Mouse (Mus musculus): ENCODE results near the gene Ank3. TPM values are rescaled to one million over a fixed set of nuclear protein-coding genes. Genes with fewer than 3 reads are reported as not detected.

The Ank3 gene
- total RNA-seq, 2 experiments from 2014 or later: 525 to 540 TPM

DNA sequence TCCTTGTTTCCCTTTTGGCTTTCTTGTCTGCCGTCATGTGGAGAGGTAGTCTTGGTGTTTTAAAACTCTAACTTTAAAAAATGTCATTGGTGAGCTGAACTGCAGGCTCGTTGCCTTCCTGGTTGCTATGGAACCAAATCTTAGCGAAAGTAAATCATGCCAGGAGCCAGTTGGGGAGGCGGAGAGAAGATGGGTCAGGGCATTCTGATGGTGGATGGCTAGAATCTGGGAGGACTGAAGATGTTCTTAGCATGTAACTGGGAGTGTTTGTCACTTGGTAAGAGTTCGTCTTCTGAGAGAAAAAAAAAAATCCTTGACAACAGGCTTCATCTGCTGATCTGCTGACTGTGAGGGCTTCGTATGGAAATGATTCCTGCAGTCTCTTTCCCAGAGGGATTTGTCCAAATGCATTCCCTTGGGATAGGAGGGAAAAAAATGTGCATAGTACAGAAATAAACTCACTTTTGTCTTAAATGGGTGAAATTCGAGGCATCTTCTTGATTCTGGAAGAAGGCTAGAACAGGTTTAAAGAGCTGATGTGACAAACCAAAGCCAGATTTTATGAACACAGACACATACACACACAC lies 232.3 kb downstream of the Ank3 start:
- intact Hi-C loops (cut with DNase I): no loop called here
- DNase-seq (ENCODE audit: extremely low spot score in 1 of 2, low spot score in 2 of 2): no peak

DNA sequence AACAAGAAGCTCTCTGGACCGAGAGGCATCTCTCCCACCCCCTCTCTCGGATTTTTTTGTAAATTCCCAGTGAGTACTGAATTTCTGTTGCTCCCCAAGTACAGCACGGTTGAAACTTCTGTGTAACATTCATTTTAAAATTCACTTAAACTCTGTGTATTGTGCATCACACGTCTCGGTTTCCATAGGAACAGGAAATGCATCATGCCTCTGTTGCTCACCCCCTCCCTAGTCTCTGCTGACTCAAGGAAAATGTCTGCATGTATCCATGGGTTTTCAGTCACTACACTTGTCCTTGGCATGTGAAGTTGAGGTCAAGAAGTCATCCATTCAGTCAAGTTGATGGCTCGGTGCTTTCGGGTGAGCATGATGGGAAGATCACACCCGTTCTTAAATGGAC lies 234.3 kb downstream of the Ank3 start:
- intact Hi-C loops (cut with DNase I): no loop called here
- no peak for DNase-seq (ENCODE audit: extremely low spot score in 1 of 2, low spot score in 2 of 2)

GRCm38 (mm10) chr10:69634891-69635290 lies 236.3 kb downstream of the Ank3 start:
- intact Hi-C loops (cut with DNase I): no loop called here
- no peak for DNase-seq (ENCODE audit: extremely low spot score in 1 of 2, low spot score in 2 of 2)

DNA sequence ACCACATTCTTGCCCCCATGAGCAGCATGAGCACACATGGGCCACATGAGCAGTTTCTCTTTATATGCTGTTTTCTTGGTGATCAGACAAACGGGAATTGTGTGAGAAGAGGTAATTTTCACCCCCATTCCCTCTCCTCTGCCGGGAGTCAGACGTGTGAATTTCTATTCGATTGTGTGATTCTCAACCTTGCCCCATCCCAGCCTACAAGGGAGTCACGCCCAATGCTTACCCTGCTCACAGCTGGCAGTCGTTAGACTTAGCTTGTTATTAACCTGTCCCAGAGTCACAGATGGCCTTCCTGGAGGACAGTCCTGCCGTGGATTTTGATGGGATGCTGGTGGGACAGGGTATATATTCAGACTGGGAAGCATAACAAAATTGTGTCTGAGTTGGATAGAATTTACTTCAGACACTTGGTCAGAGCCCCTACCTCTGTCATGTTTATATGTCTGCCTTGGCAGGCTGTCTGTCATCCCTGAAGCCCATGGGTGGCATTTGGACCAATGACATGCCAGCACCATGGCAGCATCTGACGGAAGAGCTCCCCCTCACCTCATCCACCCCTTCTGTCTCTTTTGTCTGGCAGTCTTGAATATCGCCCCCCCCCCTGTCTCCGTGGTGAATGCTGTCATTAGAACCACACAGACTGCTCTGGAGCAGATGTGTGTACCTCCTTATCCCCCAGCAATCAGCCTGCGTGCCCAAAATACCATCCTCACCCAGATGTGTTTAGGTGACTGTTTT lies 237.5 kb downstream of the Ank3 start:
- intact Hi-C loops (cut with DNase I): no loop called here
- no peak for DNase-seq (ENCODE audit: extremely low spot score in 1 of 2, low spot score in 2 of 2)

DNA sequence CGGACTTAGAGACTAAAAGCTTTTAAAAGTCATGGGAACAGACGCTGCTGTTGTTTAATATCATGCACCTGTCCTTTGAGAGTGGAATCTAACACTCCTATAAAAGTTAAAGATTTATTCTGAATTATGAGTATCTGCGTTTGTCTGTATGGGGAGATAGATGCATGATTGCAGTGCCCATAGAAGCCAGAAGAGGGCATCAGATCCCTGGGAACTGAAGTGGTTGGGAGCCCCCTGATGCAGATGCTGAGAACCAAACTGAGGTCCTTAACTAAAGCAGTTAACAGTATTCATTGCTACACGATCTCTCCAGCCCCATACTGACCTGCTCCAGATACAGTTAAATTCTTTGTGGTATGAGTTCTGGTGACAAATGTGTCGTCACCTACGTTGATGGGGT lies 240.6 kb downstream of the Ank3 start:
- DNase-seq (ENCODE audit: extremely low spot score in 1 of 2, low spot score in 2 of 2): no peak
- intact Hi-C loops (cut with DNase I): no loop called here

- no peak for DNase-seq (ENCODE audit: extremely low spot score in 1 of 2, low spot score in 2 of 2)
- intact Hi-C loops (cut with DNase I): no loop called here
Measured at GRCm38 (mm10) chr10:69640617-69641016, 242.0 kb downstream of the Ank3 start.

GRCm38 (mm10) chr10:69643481-69643880 lies 244.9 kb downstream of the Ank3 start:
- no peak for DNase-seq (ENCODE audit: extremely low spot score in 1 of 2, low spot score in 2 of 2)
- intact Hi-C loops (cut with DNase I): no loop called here

GRCm38 (mm10) chr10:69643986-69644385 lies 245.4 kb downstream of the Ank3 start:
- no peak for DNase-seq (ENCODE audit: extremely low spot score in 1 of 2, low spot score in 2 of 2)
- intact Hi-C loops (cut with DNase I): no loop called here

DNA sequence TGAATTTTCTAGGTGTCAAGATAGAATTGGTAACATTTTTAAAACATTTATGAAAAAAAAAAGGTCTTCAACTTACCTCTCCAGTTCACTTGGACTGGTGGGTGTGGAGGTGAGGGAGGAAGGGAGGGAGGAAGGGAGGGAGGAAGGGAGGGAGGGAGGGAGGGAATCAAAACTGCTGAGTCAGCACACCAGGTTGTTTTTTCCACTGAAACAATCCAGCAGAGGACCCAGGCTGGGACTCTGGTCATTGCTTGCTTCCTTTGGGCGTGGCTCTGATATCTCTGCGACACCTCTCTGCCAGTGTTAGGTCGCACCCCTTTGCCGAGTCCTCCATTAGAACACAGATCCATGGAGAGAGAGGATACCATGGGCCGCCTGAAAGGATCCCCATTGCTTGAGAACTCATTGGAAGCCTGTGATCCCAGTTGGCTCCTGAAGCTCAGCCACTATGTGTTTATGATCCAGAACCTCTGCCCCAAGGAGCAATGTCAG lies 246.8 kb downstream of the Ank3 start:
- intact Hi-C loops (cut with DNase I): no loop called here
- DNase-seq (ENCODE audit: extremely low spot score in 1 of 2, low spot score in 2 of 2): no peak

DNA sequence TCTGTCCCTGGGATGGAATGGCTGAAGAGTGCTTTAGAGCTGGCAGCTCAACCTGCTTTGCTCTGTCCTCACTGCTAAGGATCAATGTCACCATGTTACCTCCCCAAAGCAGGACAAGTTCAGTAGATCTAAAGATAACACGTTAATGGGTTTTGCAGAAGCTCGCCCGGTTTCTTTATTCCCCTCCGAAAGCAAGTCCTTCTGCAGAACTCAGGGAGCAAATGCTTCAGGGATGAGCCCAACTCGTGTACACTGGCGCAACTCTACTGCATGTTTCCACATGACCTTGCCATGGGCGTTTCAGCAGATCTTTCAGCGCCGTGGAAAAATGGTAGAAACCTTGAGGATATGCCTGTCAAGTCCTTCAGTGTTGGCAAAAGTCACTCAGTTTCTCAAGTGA lies 247.4 kb downstream of the Ank3 start:
- DNase-seq (ENCODE audit: extremely low spot score in 1 of 2, low spot score in 2 of 2): no peak
- intact Hi-C loops (cut with DNase I): no loop called here

GRCm38 (mm10) chr10:69650074-69650473 lies 251.5 kb downstream of the Ank3 start:
- DNase-seq (ENCODE audit: extremely low spot score in 1 of 2, low spot score in 2 of 2): no peak
- intact Hi-C loops (cut with DNase I): loop anchor here (10.0 kb wide), 2 partner anchors 115 to 275 kb away; no protein-coding TSS in a partner anchor

DNA sequence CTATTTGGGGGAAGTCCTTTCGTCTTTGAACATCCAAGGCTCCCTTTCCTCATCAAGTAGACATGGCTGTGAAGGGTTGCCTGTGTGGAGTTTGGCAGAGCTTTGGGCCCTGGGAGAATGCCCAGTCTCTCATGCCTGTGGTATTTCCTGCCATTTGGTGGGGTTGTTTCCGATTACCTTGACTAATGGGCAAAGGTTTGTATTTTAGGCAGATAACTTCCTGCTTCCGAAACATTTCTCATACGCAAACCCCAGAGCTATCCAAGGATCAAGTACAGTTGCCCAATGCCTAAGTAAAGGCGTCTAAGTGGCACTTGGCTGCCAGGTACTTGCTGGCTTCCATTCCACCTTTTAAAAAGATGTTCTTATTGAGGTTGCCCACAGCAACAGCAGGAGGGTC lies 254.1 kb downstream of the Ank3 start:
- DNase-seq (ENCODE audit: extremely low spot score in 1 of 2, low spot score in 2 of 2): no peak
- intact Hi-C loops (cut with DNase I): loop anchor here (10.0 kb wide), 2 partner anchors 118 to 278 kb away; no protein-coding TSS in a partner anchor

- intact Hi-C loops (cut with DNase I): loop anchor here (10.0 kb wide), 2 partner anchors 118 to 278 kb away; no protein-coding TSS in a partner anchor
- no peak for DNase-seq (ENCODE audit: extremely low spot score in 1 of 2, low spot score in 2 of 2)
Measured at GRCm38 (mm10) chr10:69653121-69653677, 254.6 kb downstream of the Ank3 start.

- DNase-seq (ENCODE audit: extremely low spot score in 1 of 2, low spot score in 2 of 2): no peak
- intact Hi-C loops (cut with DNase I): loop anchor here (2.0 to 10.0 kb wide), 3 partner anchors 119 to 279 kb away; no protein-coding TSS in a partner anchor
Measured at GRCm38 (mm10) chr10:69654176-69654575, 255.6 kb downstream of the Ank3 start.

DNA sequence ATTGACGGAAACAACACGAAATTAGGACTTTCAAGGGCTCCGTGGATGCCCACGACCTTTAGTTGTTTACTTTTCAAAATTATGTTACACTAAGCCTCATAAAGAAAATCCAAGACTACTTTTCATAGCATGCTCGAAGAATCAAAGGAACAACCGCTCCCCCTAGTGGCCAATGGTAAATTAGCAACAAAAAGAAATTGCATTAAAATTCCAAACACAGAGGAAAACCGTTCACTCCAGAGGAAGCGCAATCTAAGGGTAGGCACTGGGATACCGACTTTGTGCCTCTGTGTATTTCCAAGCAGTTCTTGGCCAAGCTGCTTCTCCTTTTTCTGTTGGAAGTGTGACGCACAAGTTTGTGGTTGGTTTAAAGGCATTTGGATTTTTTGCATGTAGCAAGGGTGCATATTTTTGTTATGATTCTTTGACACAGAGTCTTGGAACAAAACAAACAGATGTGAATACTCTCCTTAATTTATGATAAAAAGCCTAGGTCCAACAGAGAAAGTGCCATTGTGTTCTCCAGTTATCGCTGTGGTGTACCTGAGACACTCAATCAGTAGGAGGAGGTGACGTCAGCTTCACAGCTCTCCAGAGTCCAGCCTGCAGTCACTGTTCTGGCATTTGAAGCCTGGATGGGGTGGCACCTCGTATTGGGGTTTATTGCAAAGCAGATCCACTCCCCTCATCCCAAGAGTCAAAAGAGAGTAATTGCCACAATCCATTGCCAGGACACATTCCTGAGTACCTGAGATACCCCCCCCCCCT lies 256.5 kb downstream of the Ank3 start:
- intact Hi-C loops (cut with DNase I): loop anchor here (2.0 to 10.0 kb wide), 3 partner anchors 120 to 280 kb away; no protein-coding TSS in a partner anchor
- DNase-seq (ENCODE audit: extremely low spot score in 1 of 2, low spot score in 2 of 2): peak in 1 of 2 experiments; percentile 82

GRCm38 (mm10) chr10:69656321-69656720 lies 257.7 kb downstream of the Ank3 start:
- DNase-seq (ENCODE audit: extremely low spot score in 1 of 2, low spot score in 2 of 2): peak; percentile 47 to 49
- intact Hi-C loops (cut with DNase I): loop anchor here (10.0 kb wide), 2 partner anchors 122 to 282 kb away; no protein-coding TSS in a partner anchor

GRCm38 (mm10) chr10:69659818-69660217 lies 261.2 kb downstream of the Ank3 start:
- intact Hi-C loops (cut with DNase I): loop anchor here (10.0 kb wide), 2 partner anchors 125 to 285 kb away; no protein-coding TSS in a partner anchor

DNA sequence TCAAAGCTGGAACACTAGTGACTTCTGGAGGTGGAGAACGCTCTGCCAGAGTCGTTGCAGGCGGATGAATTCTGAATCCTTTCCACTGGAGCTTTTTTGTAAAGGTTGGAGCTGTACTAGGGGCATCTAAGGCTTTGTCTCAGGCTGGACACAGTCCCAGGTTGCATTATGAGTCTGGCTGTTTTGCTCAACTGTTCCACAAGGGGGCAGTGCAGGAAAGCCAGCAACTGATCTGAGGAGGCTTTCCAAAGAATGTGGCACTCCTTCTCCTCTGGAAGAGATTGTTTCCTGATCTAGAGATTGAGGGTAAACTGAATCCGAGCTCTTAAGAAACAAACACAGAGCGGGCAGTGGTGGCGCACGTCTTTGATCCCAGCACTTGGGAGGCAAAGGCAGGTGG lies 263.8 kb downstream of the Ank3 start:
- intact Hi-C loops (cut with DNase I): loop anchor here (2.0 kb wide), 1 partner anchor 182 kb away; no protein-coding TSS in a partner anchor

More at GRCm38 (mm10) chr10:69659818-69660217, 261.2 kb downstream of the Ank3 start:
- no peak for DNase-seq (ENCODE audit: extremely low spot score in 1 of 2, low spot score in 2 of 2)

DNA sequence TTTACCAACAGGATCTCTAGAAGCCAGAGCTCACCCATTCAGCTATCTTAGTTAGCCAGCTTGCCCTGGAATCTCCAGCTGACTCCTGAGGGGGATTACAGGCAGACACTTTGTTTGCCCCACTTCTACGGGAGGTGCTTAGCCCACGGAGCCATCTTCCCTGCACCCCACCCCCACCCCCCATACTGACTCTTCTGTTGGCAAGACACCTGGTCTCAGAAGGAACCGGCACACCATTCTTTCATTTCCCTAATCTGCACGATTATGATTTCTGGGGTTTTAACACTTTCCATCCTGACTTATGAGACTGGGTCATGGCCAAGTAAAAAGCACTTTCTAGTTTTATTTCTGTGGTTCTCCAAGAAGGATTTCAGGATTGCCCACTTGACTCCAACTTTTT lies 268.9 kb downstream of the Ank3 start:
- intact Hi-C loops (cut with DNase I): no loop called here

More for the DNA sequence above, 263.8 kb downstream of the Ank3 start:
- peak; percentile 74 to 75 for DNase-seq (ENCODE audit: extremely low spot score in 1 of 2, low spot score in 2 of 2)

More for the DNA sequence above, 268.9 kb downstream of the Ank3 start:
- DNase-seq (ENCODE audit: extremely low spot score in 1 of 2, low spot score in 2 of 2): no peak
